Mouse (Mus musculus) lung, adult 10 weeks (tissue): ENCODE data around the gene Olfr286. TPM values are rescaled to one million over a fixed set of nuclear protein-coding genes. Genes with fewer than 3 reads are reported as not detected.

ENCODE experiments used
- polyA plus RNA-seq: library from polyadenylated mRNA; stranded (reverse); fragments of 350-450 nt; fragmentation: Illumina TruSeq; extraction: RNeasy Lipid Tissue Mini Kit (QIAGEN cat#74804); gene quantifications from one replicate; pipeline ENCODE4 v1.2.3, GENCODE M21; 2014; ENCODE audit warnings: low read depth, low replicate concordance; ENCODE audit not compliant: insufficient read depth

The Olfr286 gene
- not detected for polyA plus RNA-seq

DNA sequence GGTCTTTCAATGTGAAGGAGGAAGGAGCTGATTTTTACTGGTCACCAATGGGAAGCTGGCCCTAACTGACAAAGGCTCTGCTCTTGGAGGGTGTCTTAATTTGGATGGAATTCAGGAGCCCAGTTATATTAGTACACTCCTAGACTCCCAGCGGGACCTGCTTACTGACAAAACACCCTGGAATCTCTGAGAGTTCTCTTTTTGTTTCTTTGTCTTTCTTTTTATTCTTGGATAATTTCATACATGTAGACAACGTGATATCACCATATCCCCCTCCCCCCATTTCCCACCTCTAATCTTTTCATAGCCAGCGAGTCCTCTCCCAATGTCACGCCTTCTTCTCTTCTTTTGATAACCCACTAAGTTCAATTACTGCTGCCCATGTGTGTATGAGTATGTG lies at the start of gene Olfr286:
Olfr286 (minus strand) TSS at position 101 of the 400 bp plus-strand sequence.

GRCm38 (mm10) chr15:98257193-98257592 lies 22.9 kb upstream of the Olfr286 start, which contains the start of gene H1fnt:
TSS of gene H1fnt (minus strand) at chr15:98257293.

GRCm38 (mm10) chr15:98220877-98221276 lies 13.4 kb downstream of the Olfr286 start, which contains the start of the genes Gm44579 and Olfr287:
TSS of gene Gm44579 (minus strand) at chr15:98220977.
TSS of gene Olfr287 (minus strand) at chr15:98221056.

GRCm38 (mm10) chr15:98195442-98195841 lies 38.8 kb downstream of the Olfr286 start, which contains the start of gene Olfr288:
TSS of gene Olfr288 (minus strand) at chr15:98195542.

Other genes starting within 250 kb of the Olfr286 start
- gene Col2a1, start 229.8 kb downstream of the Olfr286 start, polyA plus RNA-seq, result 0.04 TPM
- 14.2 TPM for gene Pfkm, start 141.9 kb downstream of the Olfr286 start, polyA plus RNA-seq
- gene Senp1, start 140.7 kb downstream of the Olfr286 start, polyA plus RNA-seq, result 8.0 TPM
- gene Asb8, start 68.8 kb downstream of the Olfr286 start, polyA plus RNA-seq, result 16.7 TPM
- gene Ccdc184, start 67.3 kb downstream of the Olfr286 start, polyA plus RNA-seq, result 2.8 TPM
- not detected for gene Olfr288, start 38.9 kb downstream of the Olfr286 start, polyA plus RNA-seq
- gene Gm44579, start 13.5 kb downstream of the Olfr286 start, polyA plus RNA-seq, result not detected
- gene Olfr287, start 13.4 kb downstream of the Olfr286 start, polyA plus RNA-seq, result not detected
- not detected for gene H1fnt, start 22.8 kb upstream of the Olfr286 start, polyA plus RNA-seq
- gene Zfp641, start 61.7 kb upstream of the Olfr286 start, polyA plus RNA-seq, result 6.0 TPM
- not detected for gene Olfr285, start 82.9 kb upstream of the Olfr286 start, polyA plus RNA-seq
- not detected for gene Olfr284, start 106.5 kb upstream of the Olfr286 start, polyA plus RNA-seq
- not detected for gene Olfr283, start 146.5 kb upstream of the Olfr286 start, polyA plus RNA-seq
- gene Olfr282, start 196.8 kb upstream of the Olfr286 start, polyA plus RNA-seq, result not detected
- not detected for gene Olfr281, start 218.1 kb upstream of the Olfr286 start, polyA plus RNA-seq
- gene OR5BS1P, start 235.4 kb upstream of the Olfr286 start, polyA plus RNA-seq, result not detected
- gene Lalba, start 248.3 kb upstream of the Olfr286 start, polyA plus RNA-seq, result not detected